Mouse (Mus musculus): ENCODE results near the gene Nhsl2. TPM values are rescaled to one million over a fixed set of nuclear protein-coding genes. Genes with fewer than 3 reads are reported as not detected.

Nhsl2 gene
- polyA plus RNA-seq, 1 experiment from 2014 or later: 17.4 TPM

DNA sequence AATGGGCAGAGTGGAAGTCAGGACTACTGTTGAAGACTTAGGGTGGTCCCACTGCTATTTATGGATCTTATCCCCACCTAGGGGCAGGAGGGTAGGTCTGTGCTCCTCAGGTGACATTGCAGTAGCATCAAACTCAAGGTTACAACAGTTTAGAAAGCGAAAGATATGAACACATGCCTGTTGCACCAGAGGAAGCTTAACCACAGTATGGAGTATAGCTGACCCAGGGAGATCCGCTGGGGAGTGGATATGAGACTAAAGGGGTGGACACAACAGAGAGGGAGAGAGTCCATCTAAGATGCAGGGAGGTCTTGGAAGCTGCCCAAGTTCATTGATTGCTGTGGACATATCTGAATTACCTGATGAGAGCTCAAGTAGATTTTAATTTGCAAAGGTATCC is 204.2 kb downstream of the Nhsl2 start:
- Histone ChIP-seq H3K9ac (replicated peaks; ENCODE audit: low read depth, low read length) (no peak overlapping the region), H3K27me3 (ENCODE audit: control insufficient read depth, insufficient read depth, low read length) (no peaks in the 10 kb centered on the region), H3K4me1 (ENCODE audit: control insufficient read depth, insufficient read depth, low read length) (no peaks in the 10 kb centered on the region), H3K4me2 (replicated peaks; ENCODE audit: low read depth, low read length) (no peak overlapping the region), H3K27ac (ENCODE audit: low read length) (no peak overlapping the region), H3K36me3 (ENCODE audit: control insufficient read depth, insufficient read depth, low read length) (no peaks in the 10 kb centered on the region), H3K9me3 (ENCODE audit: control insufficient read depth, low read depth, low read length) (no peaks in the 10 kb centered on the region), H3K4me3 (ENCODE audit: low read depth, low read length) (no peak overlapping the region)
- 81% methylated on average over 2 of the region's 2 CpGs for WGBS
- ATAC-seq (ENCODE audit: insufficient number of reproducible peaks, insufficient read depth, low FRiP score, low read depth): no peak

DNA sequence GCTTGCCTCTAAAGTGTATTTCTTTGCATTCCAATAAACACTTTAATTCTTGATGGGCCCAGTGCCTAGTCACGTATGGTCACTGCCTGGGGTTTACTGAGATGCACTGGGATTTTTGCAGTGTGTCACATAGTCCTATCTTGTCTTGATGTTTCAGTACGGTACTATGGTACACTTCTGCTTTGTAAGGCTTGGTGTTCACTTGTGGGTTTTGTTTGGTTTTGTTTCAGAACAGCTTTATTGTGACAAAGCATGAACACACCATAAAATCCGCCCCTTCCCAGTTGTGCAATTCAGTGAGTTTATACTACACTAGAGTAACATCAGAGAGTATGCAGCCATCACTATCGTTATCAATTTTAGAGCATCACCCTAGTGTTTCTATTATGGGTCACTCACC is 204.8 kb downstream of the Nhsl2 start:
- ATAC-seq (ENCODE audit: insufficient number of reproducible peaks, insufficient read depth, low FRiP score, low read depth): no peak
- no peaks in the 10 kb centered on the region for H3K27me3 ChIP-seq (ENCODE audit: control insufficient read depth, insufficient read depth, low read length)
- H3K9ac ChIP-seq (replicated peaks; ENCODE audit: low read depth, low read length): no peak overlapping the region
- no peaks in the 10 kb centered on the region for H3K4me1 ChIP-seq (ENCODE audit: control insufficient read depth, insufficient read depth, low read length)
- H3K9me3 ChIP-seq (ENCODE audit: control insufficient read depth, low read depth, low read length): no peaks in the 10 kb centered on the region
- H3K36me3 ChIP-seq (ENCODE audit: control insufficient read depth, insufficient read depth, low read length): no peaks in the 10 kb centered on the region
- no peak overlapping the region for H3K4me2 ChIP-seq (replicated peaks; ENCODE audit: low read depth, low read length)
- H3K27ac ChIP-seq (ENCODE audit: low read length): no peak overlapping the region
- no peak overlapping the region for H3K4me3 ChIP-seq (ENCODE audit: low read depth, low read length)
- 84% methylated on average over 4 of the region's 4 CpGs for WGBS

DNA sequence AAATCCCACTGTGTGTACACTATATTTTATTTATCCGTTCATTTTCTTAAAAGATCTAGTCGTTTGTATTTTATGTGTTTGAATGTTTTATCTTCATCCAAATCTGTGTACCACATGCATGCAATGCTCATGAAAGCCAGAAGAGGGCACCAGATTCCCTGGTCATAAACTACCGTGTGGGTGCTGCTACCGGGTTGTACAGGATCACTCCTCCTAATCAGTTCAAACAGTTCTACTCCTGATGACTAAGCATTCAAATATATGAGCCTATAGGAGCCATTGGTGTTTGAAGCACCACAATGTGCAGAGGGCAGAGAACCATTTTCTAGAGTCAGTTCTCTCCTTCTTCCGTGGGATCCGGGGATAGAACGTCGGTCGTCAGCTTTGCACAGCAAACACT is 210.3 kb downstream of the Nhsl2 start:
- H3K27ac ChIP-seq (ENCODE audit: low read length): no peak overlapping the region
- ATAC-seq (ENCODE audit: insufficient number of reproducible peaks, insufficient read depth, low FRiP score, low read depth): no peak
- H3K4me2 ChIP-seq (replicated peaks; ENCODE audit: low read depth, low read length): no peak overlapping the region
- H3K4me3 ChIP-seq (ENCODE audit: low read depth, low read length): no peak overlapping the region
- no peaks in the 10 kb centered on the region for H3K27me3 ChIP-seq (ENCODE audit: control insufficient read depth, insufficient read depth, low read length)
- no peak overlapping the region for H3K9ac ChIP-seq (replicated peaks; ENCODE audit: low read depth, low read length)
- H3K36me3 ChIP-seq (ENCODE audit: control insufficient read depth, insufficient read depth, low read length): no peaks in the 10 kb centered on the region
- no peaks in the 10 kb centered on the region for H3K4me1 ChIP-seq (ENCODE audit: control insufficient read depth, insufficient read depth, low read length)
- no peaks in the 10 kb centered on the region for H3K9me3 ChIP-seq (ENCODE audit: control insufficient read depth, low read depth, low read length)
- 62% methylated on average over 9 of the region's 9 CpGs for WGBS

DNA sequence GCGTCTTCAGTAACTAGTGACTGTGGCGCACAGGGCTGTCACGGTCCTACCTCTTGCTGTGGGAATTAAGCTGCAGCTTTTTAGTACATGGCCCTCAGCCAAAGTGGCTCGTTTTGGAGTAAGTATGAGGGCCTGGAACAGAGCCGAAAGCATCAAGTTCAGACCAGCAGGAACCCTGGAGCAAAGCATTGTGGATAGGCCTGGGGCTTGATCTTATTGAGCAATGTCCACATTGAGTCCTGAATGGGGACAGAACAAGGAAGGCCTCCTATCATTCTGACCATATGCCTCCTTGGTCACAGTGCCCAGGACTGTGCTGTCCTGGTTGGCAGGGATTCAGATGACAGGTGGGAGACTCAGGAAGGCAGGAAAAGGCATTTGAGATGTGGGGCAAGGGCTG is 211.1 kb downstream of the Nhsl2 start:
- H3K4me1 ChIP-seq (ENCODE audit: control insufficient read depth, insufficient read depth, low read length): no peaks in the 10 kb centered on the region
- H3K4me2 ChIP-seq (replicated peaks; ENCODE audit: low read depth, low read length): no peak overlapping the region
- no peaks in the 10 kb centered on the region for H3K9me3 ChIP-seq (ENCODE audit: control insufficient read depth, low read depth, low read length)
- H3K36me3 ChIP-seq (ENCODE audit: control insufficient read depth, insufficient read depth, low read length): no peaks in the 10 kb centered on the region
- no peaks in the 10 kb centered on the region for H3K27me3 ChIP-seq (ENCODE audit: control insufficient read depth, insufficient read depth, low read length)
- no peak overlapping the region for H3K4me3 ChIP-seq (ENCODE audit: low read depth, low read length)
- WGBS: 79% methylated on average over 5 of the region's 5 CpGs
- H3K27ac ChIP-seq (ENCODE audit: low read length): no peak overlapping the region
- no peak overlapping the region for H3K9ac ChIP-seq (replicated peaks; ENCODE audit: low read depth, low read length)
- ATAC-seq (ENCODE audit: insufficient number of reproducible peaks, insufficient read depth, low FRiP score, low read depth): no peak

DNA sequence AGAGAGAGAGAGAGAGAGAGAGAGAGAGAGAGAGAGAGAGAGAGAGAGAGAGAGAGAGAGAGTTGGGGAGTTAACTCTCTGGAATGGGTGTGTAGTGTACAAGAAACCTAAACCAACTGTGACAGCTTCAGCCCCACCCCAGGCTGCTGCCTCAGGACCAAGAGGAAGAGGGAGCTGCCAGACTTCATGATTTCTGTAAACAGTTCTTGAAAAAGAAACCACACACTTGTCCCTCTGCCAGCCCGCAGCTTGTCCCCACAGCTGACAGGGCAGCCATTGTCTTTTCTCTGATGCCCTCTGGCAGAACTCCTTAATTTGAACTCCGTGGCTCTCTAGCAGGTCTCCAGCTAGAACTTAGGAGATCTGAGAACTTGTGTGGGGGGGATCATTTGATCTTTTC is 211.7 kb downstream of the Nhsl2 start:
- no peak for ATAC-seq (ENCODE audit: insufficient number of reproducible peaks, insufficient read depth, low FRiP score, low read depth)
- H3K27ac ChIP-seq (ENCODE audit: low read length): no peak overlapping the region

DNA sequence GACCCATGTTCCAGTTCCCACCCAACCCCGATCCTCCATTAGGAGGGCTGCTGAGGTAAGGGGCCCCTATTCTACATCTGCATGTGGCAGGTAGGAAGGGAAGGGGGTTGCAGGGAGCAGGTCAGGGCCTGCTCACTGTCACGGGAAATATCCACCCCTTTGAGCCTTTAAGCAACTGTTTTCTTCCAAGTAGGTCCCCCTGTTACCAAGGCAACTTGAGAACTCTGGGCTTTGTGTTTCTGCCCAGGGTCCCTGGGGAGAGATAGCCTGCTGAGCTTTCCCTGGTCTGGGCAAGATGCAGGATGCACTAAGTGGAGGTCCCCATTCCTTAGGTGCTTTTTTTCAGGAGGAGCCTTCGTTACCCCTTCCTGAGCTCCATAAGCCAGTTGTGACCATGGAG is 214.9 kb downstream of the Nhsl2 start:
- WGBS: 50% methylated on average over 3 of the region's 3 CpGs
- no peaks in the 10 kb centered on the region for H3K27me3 ChIP-seq (ENCODE audit: control insufficient read depth, insufficient read depth, low read length)
- no peaks in the 10 kb centered on the region for H3K4me1 ChIP-seq (ENCODE audit: control insufficient read depth, insufficient read depth, low read length)
- H3K27ac ChIP-seq (ENCODE audit: low read length): no peak overlapping the region
- no peak overlapping the region for H3K4me3 ChIP-seq (ENCODE audit: low read depth, low read length)
- H3K36me3 ChIP-seq (ENCODE audit: control insufficient read depth, insufficient read depth, low read length): no peaks in the 10 kb centered on the region
- no peaks in the 10 kb centered on the region for H3K9me3 ChIP-seq (ENCODE audit: control insufficient read depth, low read depth, low read length)
- no peak overlapping the region for H3K9ac ChIP-seq (replicated peaks; ENCODE audit: low read depth, low read length)
- ATAC-seq (ENCODE audit: insufficient number of reproducible peaks, insufficient read depth, low FRiP score, low read depth): no peak
- no peak overlapping the region for H3K4me2 ChIP-seq (replicated peaks; ENCODE audit: low read depth, low read length)

More for the DNA sequence above, 211.7 kb downstream of the Nhsl2 start:
- no peaks in the 10 kb centered on the region for H3K27me3 ChIP-seq (ENCODE audit: control insufficient read depth, insufficient read depth, low read length)
- H3K4me3 ChIP-seq (ENCODE audit: low read depth, low read length): no peak overlapping the region
- no peak overlapping the region for H3K4me2 ChIP-seq (replicated peaks; ENCODE audit: low read depth, low read length)
- no peaks in the 10 kb centered on the region for H3K9me3 ChIP-seq (ENCODE audit: control insufficient read depth, low read depth, low read length)
- WGBS: 49% methylated on average over 2 of the region's 2 CpGs
- no peaks in the 10 kb centered on the region for H3K36me3 ChIP-seq (ENCODE audit: control insufficient read depth, insufficient read depth, low read length)
- no peaks in the 10 kb centered on the region for H3K4me1 ChIP-seq (ENCODE audit: control insufficient read depth, insufficient read depth, low read length)
- no peak overlapping the region for H3K9ac ChIP-seq (replicated peaks; ENCODE audit: low read depth, low read length)

DNA sequence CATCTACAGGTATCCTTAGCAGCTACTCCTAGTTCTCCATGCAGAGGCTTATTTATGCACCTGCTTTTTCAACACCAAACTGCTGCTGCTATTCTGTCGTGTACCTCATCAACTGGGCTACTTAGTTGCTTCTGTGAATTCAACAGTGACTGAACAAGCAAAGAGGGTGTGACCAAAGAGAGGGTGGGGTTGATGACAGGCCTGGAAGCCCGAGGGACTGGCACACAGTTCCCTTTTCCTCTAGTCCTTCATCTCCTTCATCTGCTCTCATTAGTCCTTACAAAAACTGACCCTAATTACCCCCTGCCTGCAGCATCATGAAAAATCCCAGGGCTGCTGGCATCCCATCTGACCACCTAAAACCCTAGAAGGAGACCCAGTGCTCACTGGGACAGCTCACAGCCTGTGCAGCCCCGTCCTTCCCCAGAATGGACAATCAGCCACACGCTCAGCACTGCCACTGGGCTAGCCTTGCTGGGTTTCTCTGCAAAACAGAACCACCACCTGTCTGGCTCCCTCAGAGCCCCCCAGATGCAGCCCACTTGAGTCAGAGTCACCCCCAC is 216.1 kb downstream of the Nhsl2 start:
- no peaks in the 10 kb centered on the region for H3K27me3 ChIP-seq (ENCODE audit: control insufficient read depth, insufficient read depth, low read length)
- WGBS: 53% methylated on average over 4 of the region's 4 CpGs
- no peak overlapping the region for H3K27ac ChIP-seq (ENCODE audit: low read length)
- ATAC-seq (ENCODE audit: insufficient number of reproducible peaks, insufficient read depth, low FRiP score, low read depth): no peak
- H3K4me2 ChIP-seq (replicated peaks; ENCODE audit: low read depth, low read length): no peak overlapping the region
- H3K9ac ChIP-seq (replicated peaks; ENCODE audit: low read depth, low read length): no peak overlapping the region
- H3K4me1 ChIP-seq (ENCODE audit: control insufficient read depth, insufficient read depth, low read length): no peaks in the 10 kb centered on the region
- no peaks in the 10 kb centered on the region for H3K9me3 ChIP-seq (ENCODE audit: control insufficient read depth, low read depth, low read length)
- no peaks in the 10 kb centered on the region for H3K36me3 ChIP-seq (ENCODE audit: control insufficient read depth, insufficient read depth, low read length)
- no peak overlapping the region for H3K4me3 ChIP-seq (ENCODE audit: low read depth, low read length)

DNA sequence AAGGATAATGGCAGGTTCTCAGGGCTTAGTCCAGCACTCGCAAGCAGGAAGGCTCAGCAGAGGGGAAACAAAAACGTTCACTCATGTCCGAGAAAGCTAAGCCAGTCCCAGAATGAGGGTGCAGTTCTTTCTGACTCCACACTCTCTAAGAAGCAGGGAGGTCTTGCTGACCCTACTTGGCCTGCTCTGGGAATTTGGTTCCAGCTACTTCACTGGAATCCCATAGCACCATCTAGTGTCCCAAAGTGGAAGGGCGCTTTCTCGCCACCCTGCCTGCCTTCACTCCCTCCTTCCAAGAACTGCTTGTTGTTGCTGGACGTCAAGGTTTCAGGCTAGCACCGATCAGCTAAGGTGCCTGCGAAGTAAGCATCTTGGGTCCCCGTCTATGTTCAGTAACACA is 216.9 kb downstream of the Nhsl2 start:
- WGBS: 22% methylated on average over 9 of the region's 9 CpGs
- Histone ChIP-seq H3K9me3 (ENCODE audit: control insufficient read depth, low read depth, low read length) (no peaks in the 10 kb centered on the region), H3K4me1 (ENCODE audit: control insufficient read depth, insufficient read depth, low read length) (no peaks in the 10 kb centered on the region), H3K9ac (replicated peaks; ENCODE audit: low read depth, low read length) (no peak overlapping the region), H3K36me3 (ENCODE audit: control insufficient read depth, insufficient read depth, low read length) (no peaks in the 10 kb centered on the region), H3K27ac (ENCODE audit: low read length) (no peak overlapping the region), H3K4me2 (replicated peaks; ENCODE audit: low read depth, low read length) (no peak overlapping the region), H3K4me3 (ENCODE audit: low read depth, low read length) (no peak overlapping the region), H3K27me3 (ENCODE audit: control insufficient read depth, insufficient read depth, low read length) (no peaks in the 10 kb centered on the region)
- no peak for ATAC-seq (ENCODE audit: insufficient number of reproducible peaks, insufficient read depth, low FRiP score, low read depth)

DNA sequence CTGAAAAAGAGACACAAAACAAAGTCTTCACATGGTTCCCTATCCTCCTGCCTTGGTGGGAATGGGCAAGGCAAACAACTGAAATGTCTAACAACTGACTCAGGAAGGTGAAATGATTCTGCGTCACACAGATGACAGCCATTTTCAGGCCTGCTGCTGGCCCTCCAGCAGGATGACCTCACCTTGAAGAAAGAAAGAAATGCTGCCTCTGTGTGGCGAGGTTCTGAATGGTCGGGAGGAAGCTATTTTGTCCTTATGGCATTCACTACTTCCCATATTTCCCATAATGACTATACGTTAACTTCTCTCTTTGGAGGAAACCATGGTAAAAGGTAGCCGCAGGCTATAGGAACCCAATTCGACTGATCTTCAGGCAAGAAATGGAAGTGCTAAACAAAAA is 217.9 kb downstream of the Nhsl2 start:
- H3K4me3 ChIP-seq (ENCODE audit: low read depth, low read length): no peak overlapping the region
- WGBS: 81% methylated on average over 6 of the region's 6 CpGs
- no peak overlapping the region for H3K27ac ChIP-seq (ENCODE audit: low read length)

More for the DNA sequence above, 217.9 kb downstream of the Nhsl2 start:
- Histone ChIP-seq H3K36me3 (ENCODE audit: control insufficient read depth, insufficient read depth, low read length) (no peaks in the 10 kb centered on the region), H3K4me2 (replicated peaks; ENCODE audit: low read depth, low read length) (no peak overlapping the region), H3K4me1 (ENCODE audit: control insufficient read depth, insufficient read depth, low read length) (no peaks in the 10 kb centered on the region), H3K9ac (replicated peaks; ENCODE audit: low read depth, low read length) (no peak overlapping the region), H3K9me3 (ENCODE audit: control insufficient read depth, low read depth, low read length) (no peaks in the 10 kb centered on the region), H3K27me3 (ENCODE audit: control insufficient read depth, insufficient read depth, low read length) (no peaks in the 10 kb centered on the region)
- no peak for ATAC-seq (ENCODE audit: insufficient number of reproducible peaks, insufficient read depth, low FRiP score, low read depth)

Measured in stomach, embryonic 14.5 days (tissue).